Mouse (Mus musculus) kidney, postnatal 0 days (tissue): ENCODE measurements at regions not wholly inside any gene's neighbourhood (a gene's known extent, or its start where the extent isn't known, plus 50 kb on each side); places are given as distances from the start of the nearest gene placed in this dataset.
A peak's percentile ranks its signal among the peaks of the same experiment; 100 is the strongest.

ENCODE experiments used
- ATAC-seq: fragments of 200-750 bp; cut with Nextera tagmentation; replicated peaks from 2 replicates; pipeline ENCODE4 v1.8.0; 2017; ENCODE audit warnings: low read depth, moderate number of reproducible peaks, moderate TSS enrichment, moderate library complexity; ENCODE audit not compliant: low FRiP score
- DNase-seq: peaks from one replicate; pipeline ENCODE4 v3.0.0-alpha.2; 2016; ENCODE audit warnings: low spot score
- H3K27ac ChIP-seq: fragments of 300-500 bp; sonication (generic); 2 replicates; pipeline ENCODE4 v1.5.1; 2014; ENCODE audit warnings: mild to moderate bottlenecking
- H3K27me3 ChIP-seq: fragments of 300-500 bp; sonication (generic); 2 replicates; pipeline ENCODE4 v1.6.1; 2014; ENCODE audit warnings: low read length, mixed read lengths; ENCODE audit not compliant: insufficient read depth
- H3K36me3 ChIP-seq: fragments of 300-500 bp; sonication (generic); 2 replicates; pipeline ENCODE4 v1.6.1; 2014; ENCODE audit warnings: low read length, mixed read lengths; ENCODE audit not compliant: insufficient read depth
- H3K4me1 ChIP-seq: fragments of 300-500 bp; sonication (generic); replicated peaks from 2 replicates; pipeline ENCODE4 v1.6.1; 2014; ENCODE audit warnings: antibody characterized with exemption, low read length, mixed read lengths; ENCODE audit not compliant: insufficient read depth
- H3K4me2 ChIP-seq: fragments of 300-500 bp; sonication (generic); 2 replicates; pipeline ENCODE4 v1.6.1; 2014; ENCODE audit warnings: mild to moderate bottlenecking, low read length, moderate library complexity, mixed read lengths
- H3K4me3 ChIP-seq: fragments of 300-500 bp; sonication (generic); replicated peaks from 2 replicates; pipeline ENCODE4 v1.5.1; 2014; ENCODE audit warnings: low read depth, low read length
- H3K9ac ChIP-seq: fragments of 300-500 bp; sonication (generic); 2 replicates; pipeline ENCODE4 v1.6.1; 2014; ENCODE audit warnings: low read depth, low read length
- H3K9me3 ChIP-seq: fragments of 300-500 bp; sonication (generic); replicated peaks from 2 replicates; pipeline ENCODE4 v1.6.1; 2016; ENCODE audit warnings: low read length, inconsistent platforms, mixed read lengths
- CTCF ChIP-seq: IDR thresholded peaks from 2 replicates; pipeline ENCODE4 v1.5.1; 2016; ENCODE audit warnings: antibody characterized with exemption, low read depth, mild to moderate bottlenecking, moderate library complexity
- WGBS: fragments of 180-500 bp; shearing (Covaris S2); extraction: QIAGEN DNeasy Blood & Tissue Kit; methylation state at CpG from one replicate; pipeline ENCODE4 v1.1.7; 2014; 5-methylcytosine and 5-hydroxymethylcytosine counted together

DNA sequence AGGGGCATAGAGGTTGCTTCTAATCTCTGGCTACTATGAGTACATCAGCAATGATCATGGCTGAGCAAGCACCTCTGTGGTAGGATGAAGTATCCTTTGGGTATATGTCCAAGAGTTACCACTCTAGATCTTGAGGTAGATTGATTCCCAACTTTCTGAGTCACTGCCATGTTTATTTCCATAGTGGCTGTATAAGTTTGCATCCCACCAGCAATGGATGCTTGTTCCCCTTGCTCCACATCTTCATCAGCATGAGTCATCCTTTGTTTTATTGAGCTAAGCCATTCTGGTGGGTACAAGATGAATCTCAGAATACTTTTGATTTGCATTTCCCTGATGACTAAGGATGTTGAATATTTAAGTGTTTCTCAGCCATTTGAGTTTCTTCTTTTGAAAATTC, 86.8 kb upstream of the Irx5 start:
- H3K4me3 ChIP-seq: no peak overlapping the region
- H3K27me3 ChIP-seq: no peaks in the 10 kb centered on the region
- no peaks in the 10 kb centered on the region; the same call in 1 of the 2 replicates for H3K4me1 ChIP-seq
- ATAC-seq (no peak), DNase-seq (no peak)
- TF ChIP-seq CTCF: no peak
- H3K27ac ChIP-seq: no peak overlapping the region
- no peak overlapping the region for H3K9ac ChIP-seq
- H3K36me3 ChIP-seq: no peaks in the 10 kb centered on the region
- H3K4me2 ChIP-seq: no peak overlapping the region
- no peaks in the 10 kb centered on the region; the same call in 1 of the 2 replicates for H3K9me3 ChIP-seq

DNA sequence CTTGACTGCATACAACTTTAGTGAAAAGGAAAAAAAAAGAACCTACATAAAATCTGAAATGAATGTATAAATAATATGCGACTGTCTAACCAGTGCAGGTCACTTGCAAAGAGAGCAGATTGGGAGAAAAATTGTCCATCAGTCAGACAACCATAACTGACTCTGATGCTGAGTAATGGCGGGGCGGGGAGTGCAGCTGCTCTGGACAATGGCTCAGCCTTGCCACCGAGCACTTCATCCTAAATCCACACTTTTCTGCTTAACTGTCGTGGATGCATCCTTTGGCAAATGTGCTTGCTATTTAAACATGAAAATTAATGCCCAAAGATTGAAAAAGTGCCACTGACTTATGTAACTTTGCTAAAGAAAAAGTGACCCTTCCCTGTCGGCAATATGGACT, 90.0 kb upstream of the Irx5 start:
- Histone ChIP-seq H3K36me3 (no peaks in the 10 kb centered on the region), H3K4me1 (no peaks in the 10 kb centered on the region; the same call in 1 of the 2 replicates), H3K27ac (no peak overlapping the region), H3K4me3 (no peak overlapping the region), H3K9ac (no peak overlapping the region), H3K27me3 (no peaks in the 10 kb centered on the region), H3K4me2 (no peak overlapping the region), H3K9me3 (no peaks in the 10 kb centered on the region; the same call in 1 of the 2 replicates)
- ATAC-seq (no peak), DNase-seq (no peak)
- no peak for TF ChIP-seq CTCF
- WGBS: 70% methylated on average over 6 of the region's 6 CpGs

GRCm38 (mm10) chr8:92260056-92260455, 97.4 kb upstream of the Irx5 start:
- Histone ChIP-seq H3K36me3 (no peaks in the 10 kb centered on the region), H3K9ac (no peak overlapping the region), H3K4me1 (no peaks in the 10 kb centered on the region), H3K27me3 (no peaks in the 10 kb centered on the region), H3K4me3 (no peak overlapping the region), H3K9me3 (no peaks in the 10 kb centered on the region), H3K27ac (no peak overlapping the region), H3K4me2 (no peak overlapping the region)
- no peak for TF ChIP-seq CTCF
- ATAC-seq (no peak), DNase-seq (no peak)
- WGBS: 89% methylated on average over 8 of the region's 8 CpGs

DNA sequence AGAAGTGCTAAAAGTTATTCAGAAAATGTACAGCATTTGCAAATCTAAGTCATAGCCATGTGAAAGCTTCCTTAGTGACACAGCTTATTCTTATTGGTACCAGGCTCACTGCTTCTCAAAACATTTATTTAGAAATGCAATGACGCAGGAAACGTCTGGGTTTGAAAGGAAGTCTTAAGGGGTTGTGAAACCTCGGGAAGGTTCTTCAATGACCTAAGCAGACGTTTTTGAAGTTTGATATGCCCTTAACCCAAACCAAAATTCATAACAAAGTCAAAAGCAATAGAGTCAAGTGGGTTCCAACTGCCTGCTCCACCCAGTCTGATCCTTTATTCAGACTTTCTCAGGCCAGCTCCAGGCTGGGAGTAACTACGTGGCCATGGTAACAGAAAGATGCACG, 99.2 kb upstream of the Irx5 start:
- no peaks in the 10 kb centered on the region for H3K36me3 ChIP-seq
- ATAC-seq: no peak
- H3K4me2 ChIP-seq: no peak overlapping the region
- no peak overlapping the region for H3K4me3 ChIP-seq
- no peaks in the 10 kb centered on the region for H3K4me1 ChIP-seq
- DNase-seq: no peak
- WGBS: 62% methylated on average over 6 of the region's 6 CpGs
- TF ChIP-seq CTCF: no peak
- H3K9ac ChIP-seq: no peak overlapping the region
- H3K27me3 ChIP-seq: no peaks in the 10 kb centered on the region
- H3K27ac ChIP-seq: no peak overlapping the region
- H3K9me3 ChIP-seq: no peaks in the 10 kb centered on the region

DNA sequence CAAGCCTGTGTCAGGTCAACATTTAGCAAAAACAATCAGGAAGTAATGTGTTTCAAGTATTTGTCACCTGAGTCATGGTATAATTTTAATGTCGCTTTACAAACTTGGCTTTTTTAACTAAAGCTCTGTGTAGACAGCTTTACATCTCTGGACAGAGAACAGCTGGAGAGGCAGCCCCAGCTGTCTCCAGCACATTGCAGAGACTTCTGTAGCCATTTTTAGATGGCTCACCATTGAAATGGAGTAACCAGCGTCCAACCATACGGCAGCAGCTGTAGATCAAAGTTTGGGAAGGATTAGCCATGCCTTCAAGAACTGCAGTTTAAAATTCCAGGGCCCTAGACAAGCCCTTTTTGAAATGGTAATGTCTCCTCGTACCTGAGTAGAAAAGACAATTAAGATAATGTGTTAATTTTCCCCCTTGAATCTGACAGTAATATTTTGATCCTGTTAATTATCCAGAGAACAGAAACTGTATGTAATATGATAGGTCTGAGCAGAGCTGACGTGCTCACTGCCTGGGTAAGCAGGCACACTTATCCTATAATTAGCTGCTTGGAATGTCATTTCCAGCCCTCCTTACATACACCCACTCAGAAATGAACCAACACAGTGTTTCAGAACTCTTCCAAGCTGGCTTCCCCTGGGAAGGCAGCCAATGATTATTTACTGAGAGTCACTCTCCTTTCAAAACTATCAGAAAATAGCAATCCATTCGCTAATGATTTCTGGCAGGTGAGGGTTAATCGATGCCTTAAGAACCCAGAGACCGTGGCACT, 104.6 kb upstream of the Irx5 start:
- Histone ChIP-seq H3K9me3 (no peaks in the 10 kb centered on the region), H3K36me3 (no peaks in the 10 kb centered on the region), H3K9ac (no peak overlapping the region), H3K27ac (no peak overlapping the region), H3K4me2 (no peak overlapping the region), H3K27me3 (no peaks in the 10 kb centered on the region), H3K4me3 (no peak overlapping the region), H3K4me1 (no peaks in the 10 kb centered on the region)
- 42% methylated on average over 8 of the region's 8 CpGs for WGBS
- ATAC-seq: no peak
- no peak for TF ChIP-seq CTCF
- DNase-seq: peak; percentile 36

GRCm38 (mm10) chr8:92246301-92246700, 111.1 kb upstream of the Irx5 start:
- Histone ChIP-seq H3K27ac (no peak overlapping the region), H3K27me3 (no peaks in the 10 kb centered on the region), H3K4me1 (no peaks in the 10 kb centered on the region), H3K4me2 (no peak overlapping the region), H3K9me3 (no peaks in the 10 kb centered on the region), H3K4me3 (no peak overlapping the region), H3K36me3 (no peaks in the 10 kb centered on the region), H3K9ac (no peak overlapping the region)
- DNase-seq (no peak), ATAC-seq (no peak)
- TF ChIP-seq CTCF: no peak
- 80% methylated on average over 4 of the region's 4 CpGs for WGBS

DNA sequence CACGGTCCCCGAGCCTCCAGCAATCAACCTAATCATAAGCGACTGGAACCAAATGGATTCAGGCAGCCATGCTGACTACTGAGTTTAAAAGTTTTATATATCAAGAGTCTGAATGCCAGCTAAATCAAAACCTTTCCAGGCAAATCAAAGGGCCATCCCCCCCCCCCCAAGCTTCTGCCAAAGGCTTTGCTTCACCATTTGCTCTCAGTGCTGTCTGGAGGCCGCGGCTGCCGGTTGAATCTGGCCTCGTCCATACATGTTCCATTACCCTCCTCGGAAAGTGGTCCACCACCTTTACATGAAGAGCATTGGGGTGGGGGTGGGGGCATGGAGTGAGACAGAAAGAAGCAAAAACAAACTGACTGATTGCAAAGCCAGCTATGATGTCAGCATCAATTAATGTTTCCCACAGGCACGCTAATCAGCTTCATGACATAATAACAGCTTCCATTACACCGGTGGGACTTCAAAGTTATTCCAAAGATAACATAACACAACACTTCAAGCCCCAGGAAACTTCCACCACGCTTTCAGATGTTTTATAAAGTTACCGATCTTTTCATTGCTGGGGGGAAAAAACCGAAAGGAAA, 116.6 kb upstream of the Irx5 start:
- H3K9me3 ChIP-seq: no peaks in the 10 kb centered on the region
- H3K9ac ChIP-seq: no peak overlapping the region
- DNase-seq (no peak), ATAC-seq (no peak)
- TF ChIP-seq CTCF: no peak
- no peak overlapping the region for H3K27ac ChIP-seq
- H3K27me3 ChIP-seq: no peaks in the 10 kb centered on the region
- no peaks in the 10 kb centered on the region for H3K4me1 ChIP-seq
- no peaks in the 10 kb centered on the region for H3K36me3 ChIP-seq
- no peak overlapping the region for H3K4me2 ChIP-seq
- 70% methylated on average over 13 of the region's 13 CpGs for WGBS
- no peak overlapping the region for H3K4me3 ChIP-seq
